Mouse (Mus musculus) megakaryocyte, embryonic 14.5 days (primary cell): ENCODE measurements at regions not wholly inside any gene's neighbourhood (a gene's known extent, or its start where the extent isn't known, plus 50 kb on each side); places are given as distances from the start of the nearest gene placed in this dataset.

Experiments
- FLI1 ChIP-seq: IDR thresholded peaks from 2 replicates; pipeline ENCODE4 v1.6.1; 2012; ENCODE audit warnings: low read length, inconsistent platforms, mixed read lengths
- GATA1 ChIP-seq: IDR thresholded peaks from 3 replicates; pipeline ENCODE4 v1.6.1; 2012; ENCODE audit warnings: mixed read lengths, low read length, inconsistent platforms, borderline replicate concordance

- TF ChIP-seq GATA1 (no peak), FLI1 (no peak)
These were observed 118.6 kb downstream of the Cdh26 start for GRCm38 (mm10) chr2:178548937-178549336.
